Mouse (Mus musculus) heart, adult 10 weeks (tissue): ENCODE data around the gene Efcab5. TPM values are rescaled to one million over a fixed set of nuclear protein-coding genes. Genes with fewer than 3 reads are reported as not detected.

ENCODE experiments used
- polyA plus RNA-seq: library from polyadenylated mRNA; stranded (reverse); fragments of 350-450 nt; fragmentation: Illumina TruSeq; extraction: RNeasy Lipid Tissue Mini Kit (QIAGEN cat#74804); gene quantifications from one replicate; pipeline ENCODE4 v1.2.3, GENCODE M21; 2014; ENCODE audit warnings: low read depth, low replicate concordance

Gene Efcab5
- polyA plus RNA-seq: 1.2 TPM

GRCm38 (mm10) chr11:77188868-77189267 is at the start of gene Efcab5:
Gene Efcab5, minus strand, starts transcription at chr11:77188968.

GRCm38 (mm10) chr11:77215951-77216760 is 27.4 kb upstream of the Efcab5 start, which contains the start of gene Ssh2:
Gene Ssh2, plus strand, starts transcription at chr11:77216287.

GRCm38 (mm10) chr11:77078273-77079134 is 110.3 kb downstream of the Efcab5 start, which contains the start of gene Nsrp1:
Gene Nsrp1, minus strand, starts transcription at chr11:77078435.

Other genes with a start within 250 kb of the Efcab5 start
- 0.16 TPM for gene Slc6a4, start 190.4 kb downstream of the Efcab5 start, polyA plus RNA-seq
- gene Nsrp1, start 110.5 kb downstream of the Efcab5 start, polyA plus RNA-seq: 10.3 TPM
- gene Ssh2, start 27.3 kb upstream of the Efcab5 start, polyA plus RNA-seq: 39.5 TPM